Mouse (Mus musculus): ENCODE measurements around the gene Dstyk. TPM values are rescaled to one million over a fixed set of nuclear protein-coding genes. Genes with fewer than 3 reads are reported as not detected.

Dstyk gene
- total and polyA plus RNA-seq, 3 experiments, result 0.12 to 0.59 (median 0.21) TPM

DNA sequence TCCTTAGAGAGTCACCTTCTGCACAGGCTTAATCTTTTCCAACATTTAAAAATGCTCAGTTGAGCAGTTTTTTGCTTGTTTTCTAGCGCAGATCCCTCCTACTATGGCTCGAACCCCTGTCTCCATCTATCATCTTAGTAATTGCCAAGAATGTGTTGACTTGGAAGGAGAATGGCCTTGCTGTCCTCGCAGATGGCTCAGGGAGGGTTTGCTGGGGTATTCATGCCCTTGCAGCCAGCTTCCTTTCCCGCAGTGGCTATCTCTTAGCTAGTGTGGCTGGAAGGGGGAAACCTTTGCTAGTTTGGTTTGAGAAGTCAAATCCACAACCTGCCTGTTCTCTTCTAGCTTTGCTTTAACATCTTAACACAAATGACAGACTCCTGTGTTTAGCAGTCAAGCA lies 31.6 kb upstream of the Dstyk start:
- Histone ChIP-seq H3K9me3 (replicated peaks; ENCODE audit: low read length) (no peaks in the 10 kb centered on the region), H3K27me3 (replicated peaks) (peaks cover 20% of the 10 kb centered on the region), H3K36me3 (replicated peaks in 1 of 2; ENCODE audit: control insufficient read depth in 1 of 2, insufficient read depth in 1 of 2, low read length in 1 of 2) (no peaks in the 10 kb centered on the region), H3K4me1 (ENCODE audit: control insufficient read depth in 1 of 2, insufficient read depth in 2 of 2) (peaks cover 13 to 56% of the 10 kb centered on the region in 2 experiments; a peak in 3 of 4 replicates), H3K79me2 (replicated peaks; ENCODE audit: control insufficient read depth, extremely low read depth, insufficient read depth, poor library complexity, severe bottlenecking) (no peaks in the 10 kb centered on the region), H3K27ac (ENCODE audit: insufficient read depth, low read depth) (no peak overlapping the region), H3K9ac (ENCODE audit: insufficient read depth, low read depth) (no peak overlapping the region), H3K4me2 (ENCODE audit: insufficient read depth, low read depth, poor library complexity, severe bottlenecking) (no peak overlapping the region), H3K4me3 (replicated peaks in 1 of 3; ENCODE audit: low read depth in 2 of 3, low read length in 2 of 3, poor library complexity in 1 of 3) (no peak overlapping the region)
- DNase-seq (ENCODE audit: extremely low read depth), result no peak
- no peak for TF ChIP-seq TBP (conservative IDR thresholded peaks at IDR 0.05; ENCODE audit: low read depth, low read length)
- TF ChIP-seq MAX (IDR thresholded peaks at IDR 0.05; ENCODE audit: low read length), result no peak
- no peak for TF ChIP-seq E2F4 (IDR thresholded peaks at IDR 0.05; ENCODE audit: insufficient replicate concordance, low read depth, low read length)
- no peak for TF ChIP-seq NRF1 (IDR thresholded peaks at IDR 0.05; ENCODE audit: low read depth, low read length)
- TF ChIP-seq POLR2A (IDR thresholded peaks at IDR 0.05; ENCODE audit: low read depth, low read length), result no peak
- no peak for TF ChIP-seq ETS1 (conservative IDR thresholded peaks at IDR 0.05; ENCODE audit: low read depth, low read length)
- TF ChIP-seq ELF1 (IDR thresholded peaks at IDR 0.05; ENCODE audit: low read depth, low read length), result no peak
- TF ChIP-seq JUND (conservative IDR thresholded peaks at IDR 0.05; ENCODE audit: low read depth, low read length), result no peak
- no peak for TF ChIP-seq EP300 (IDR thresholded peaks at IDR 0.05; ENCODE audit: low read length)
- TF ChIP-seq CTCF (conservative IDR thresholded peaks at IDR 0.05 in 1 of 2, IDR thresholded peaks at IDR 0.05 in 1 of 2; ENCODE audit: low read depth in 2 of 2, low read length in 2 of 2), result no peak
- dilution Hi-C loops (cut with MboI; ENCODE audit: extremely low pct_ligation_motif_present, extremely low pct_unique_long_range_greater_than_20kb, low sequenced_read_pairs) (no loop called here), in situ Hi-C loops (cut with MboI; ENCODE audit: low pct_ligation_motif_present, low pct_unique_long_range_greater_than_20kb, low sequenced_read_pairs) (no loop called here)

DNA sequence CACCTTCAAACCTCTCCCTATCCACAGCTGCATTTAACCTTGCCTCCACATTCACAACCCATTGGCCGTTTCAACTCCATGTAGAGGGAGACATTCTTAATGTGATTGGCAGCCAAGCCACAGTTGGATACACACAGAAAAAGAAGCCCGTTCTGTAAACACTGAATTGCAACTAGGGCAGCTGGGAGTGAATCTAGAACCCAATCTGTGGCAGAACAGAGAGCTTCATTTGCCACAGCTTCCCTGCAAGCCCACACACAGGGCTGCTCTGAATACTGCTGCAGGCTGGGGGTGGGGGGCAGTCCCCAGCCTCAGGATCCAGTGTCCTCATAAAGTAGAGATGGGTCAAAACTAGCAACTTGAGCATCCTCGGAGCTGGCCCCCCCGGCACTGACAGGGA lies 31.1 kb upstream of the Dstyk start:
- Histone ChIP-seq H3K4me2 (ENCODE audit: insufficient read depth, low read depth, poor library complexity, severe bottlenecking) (no peak overlapping the region), H3K27ac (ENCODE audit: insufficient read depth, low read depth) (no peak overlapping the region), H3K36me3 (replicated peaks in 1 of 2; ENCODE audit: control insufficient read depth in 1 of 2, insufficient read depth in 1 of 2, low read length in 1 of 2) (no peaks in the 10 kb centered on the region), H3K4me3 (replicated peaks in 1 of 3; ENCODE audit: low read depth in 2 of 3, low read length in 2 of 3, poor library complexity in 1 of 3) (no peak overlapping the region), H3K9ac (ENCODE audit: insufficient read depth, low read depth) (no peak overlapping the region), H3K9me3 (replicated peaks; ENCODE audit: low read length) (no peaks in the 10 kb centered on the region), H3K4me1 (ENCODE audit: control insufficient read depth in 1 of 2, insufficient read depth in 2 of 2) (peaks cover 13 to 56% of the 10 kb centered on the region in 2 experiments; a peak in 3 of 4 replicates), H3K27me3 (replicated peaks) (peaks cover 20% of the 10 kb centered on the region), H3K79me2 (replicated peaks; ENCODE audit: control insufficient read depth, extremely low read depth, insufficient read depth, poor library complexity, severe bottlenecking) (no peaks in the 10 kb centered on the region)
- dilution Hi-C loops (cut with MboI; ENCODE audit: extremely low pct_ligation_motif_present, extremely low pct_unique_long_range_greater_than_20kb, low sequenced_read_pairs), result no loop called here
- TF ChIP-seq RCOR1 (conservative IDR thresholded peaks at IDR 0.05; ENCODE audit: low read depth, low read length), result no peak
- TF ChIP-seq ELF1 (IDR thresholded peaks at IDR 0.05; ENCODE audit: low read depth, low read length), result no peak
- no peak for TF ChIP-seq NRF1 (IDR thresholded peaks at IDR 0.05; ENCODE audit: low read depth, low read length)
- TF ChIP-seq MAX (IDR thresholded peaks at IDR 0.05; ENCODE audit: low read length), result no peak
- TF ChIP-seq USF2 (conservative IDR thresholded peaks at IDR 0.05; ENCODE audit: low read depth, low read length), result no peak
- TF ChIP-seq HCFC1 (IDR thresholded peaks at IDR 0.05; ENCODE audit: low read depth, low read length), result no peak
- no peak for TF ChIP-seq ZKSCAN1 (IDR thresholded peaks at IDR 0.05; ENCODE audit: borderline replicate concordance, low read depth, low read length)
- TF ChIP-seq CTCF (conservative IDR thresholded peaks at IDR 0.05 in 1 of 2, IDR thresholded peaks at IDR 0.05 in 1 of 2; ENCODE audit: low read depth in 2 of 2, low read length in 2 of 2), result no peak
- TF ChIP-seq MXI1 (IDR thresholded peaks at IDR 0.05; ENCODE audit: low read depth, low read length), result no peak
- no peak for TF ChIP-seq JUN (IDR thresholded peaks at IDR 0.05; ENCODE audit: insufficient read depth, low read depth, low read length)
- TF ChIP-seq POLR2AphosphoS2 (IDR thresholded peaks at IDR 0.05; ENCODE audit: low read depth, low read length), result no peak
- TF ChIP-seq BHLHE40 (IDR thresholded peaks at IDR 0.05; ENCODE audit: low read depth, low read length), result no peak
- no peak for TF ChIP-seq UBTF (IDR thresholded peaks at IDR 0.05; ENCODE audit: low read depth, low read length)
- DNase-seq (ENCODE audit: extremely low read depth), result no peak
- in situ Hi-C loops (cut with MboI; ENCODE audit: low pct_ligation_motif_present, low pct_unique_long_range_greater_than_20kb, low sequenced_read_pairs), result no loop called here

Data from CH12.LX (cell line).